Mouse (Mus musculus): ENCODE measurements around the gene Adamts17. TPM values are rescaled to one million over a fixed set of nuclear protein-coding genes. Genes with fewer than 3 reads are reported as not detected.
A peak's percentile ranks its signal among the peaks of the same experiment; 100 is the strongest.

Adamts17 gene
- polyA plus RNA-seq, 2 experiments = 16.0 to 19.5 TPM

GRCm38 (mm10) chr7:66936042-66936755 is 96.7 kb downstream of the Adamts17 start:
- no peak for ATAC-seq (ENCODE audit: low FRiP score, low read depth)
- no peaks in the 10 kb centered on the region; the same call in 1 of the 2 replicates for H3K36me3 ChIP-seq (ENCODE audit: control insufficient read depth, insufficient read depth, low read length)
- H3K4me2 ChIP-seq (replicated peaks; ENCODE audit: low read depth, low read length, severe bottlenecking) = no peak overlapping the region
- TF ChIP-seq POLR2A (IDR thresholded peaks at IDR 0.05; ENCODE audit: borderline replicate concordance, extremely low read depth, insufficient read depth, insufficient read length) = no peak
- peak; percentile 61 for DNase-seq (ENCODE audit: low spot score)
- no peak overlapping the region for H3K4me3 ChIP-seq (replicated peaks; ENCODE audit: low read length)
- WGBS = 76% methylated on average over 8 of the region's 8 CpGs
- no peak overlapping the region for H3K9ac ChIP-seq (ENCODE audit: low read depth, low read length, severe bottlenecking)
- H3K27ac ChIP-seq (replicated peaks; ENCODE audit: low read depth, low read length) = no peak overlapping the region
- peaks cover 34% of the 10 kb centered on the region for H3K4me1 ChIP-seq (ENCODE audit: control insufficient read depth, insufficient read depth, low read length)
- no peaks in the 10 kb centered on the region for H3K9me3 ChIP-seq (ENCODE audit: control insufficient read depth, low read length)
- no peaks in the 10 kb centered on the region for H3K27me3 ChIP-seq (ENCODE audit: control insufficient read depth, insufficient read depth, low read length)

DNA sequence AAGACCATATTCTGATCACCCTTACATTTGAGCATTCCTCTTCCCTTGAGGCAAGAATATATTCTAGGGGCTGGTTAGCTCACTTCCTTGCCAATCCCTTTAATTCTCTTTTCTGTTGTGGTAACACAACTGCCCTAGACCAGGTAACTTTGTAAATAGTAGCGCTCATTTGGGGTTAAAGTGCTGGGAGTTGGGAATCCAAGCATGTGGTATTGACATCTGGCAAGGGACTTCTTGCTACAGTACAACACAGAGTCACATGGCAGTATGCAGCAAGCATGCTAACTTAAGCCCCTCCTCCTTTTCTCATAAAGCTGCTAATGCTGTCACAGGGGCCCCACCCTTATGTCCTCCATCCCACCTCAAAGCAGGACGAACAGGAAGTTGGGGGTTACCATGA is 97.4 kb downstream of the Adamts17 start:
- no peak for ATAC-seq (ENCODE audit: low FRiP score, low read depth)
- H3K9ac ChIP-seq (ENCODE audit: low read depth, low read length, severe bottlenecking) = no peak overlapping the region
- 55% methylated on average over 2 of the region's 2 CpGs for WGBS
- H3K4me3 ChIP-seq (replicated peaks; ENCODE audit: low read length) = no peak overlapping the region
- H3K27ac ChIP-seq (replicated peaks; ENCODE audit: low read depth, low read length) = no peak overlapping the region
- no peak overlapping the region for H3K4me2 ChIP-seq (replicated peaks; ENCODE audit: low read depth, low read length, severe bottlenecking)
- no peak for DNase-seq (ENCODE audit: low spot score)
- H3K9me3 ChIP-seq (ENCODE audit: control insufficient read depth, low read length) = no peaks in the 10 kb centered on the region
- no peak for TF ChIP-seq POLR2A (IDR thresholded peaks at IDR 0.05; ENCODE audit: borderline replicate concordance, extremely low read depth, insufficient read depth, insufficient read length)
- peaks cover 34% of the 10 kb centered on the region for H3K4me1 ChIP-seq (ENCODE audit: control insufficient read depth, insufficient read depth, low read length)
- H3K27me3 ChIP-seq (ENCODE audit: control insufficient read depth, insufficient read depth, low read length) = no peaks in the 10 kb centered on the region
- H3K36me3 ChIP-seq (ENCODE audit: control insufficient read depth, insufficient read depth, low read length) = no peaks in the 10 kb centered on the region

DNA sequence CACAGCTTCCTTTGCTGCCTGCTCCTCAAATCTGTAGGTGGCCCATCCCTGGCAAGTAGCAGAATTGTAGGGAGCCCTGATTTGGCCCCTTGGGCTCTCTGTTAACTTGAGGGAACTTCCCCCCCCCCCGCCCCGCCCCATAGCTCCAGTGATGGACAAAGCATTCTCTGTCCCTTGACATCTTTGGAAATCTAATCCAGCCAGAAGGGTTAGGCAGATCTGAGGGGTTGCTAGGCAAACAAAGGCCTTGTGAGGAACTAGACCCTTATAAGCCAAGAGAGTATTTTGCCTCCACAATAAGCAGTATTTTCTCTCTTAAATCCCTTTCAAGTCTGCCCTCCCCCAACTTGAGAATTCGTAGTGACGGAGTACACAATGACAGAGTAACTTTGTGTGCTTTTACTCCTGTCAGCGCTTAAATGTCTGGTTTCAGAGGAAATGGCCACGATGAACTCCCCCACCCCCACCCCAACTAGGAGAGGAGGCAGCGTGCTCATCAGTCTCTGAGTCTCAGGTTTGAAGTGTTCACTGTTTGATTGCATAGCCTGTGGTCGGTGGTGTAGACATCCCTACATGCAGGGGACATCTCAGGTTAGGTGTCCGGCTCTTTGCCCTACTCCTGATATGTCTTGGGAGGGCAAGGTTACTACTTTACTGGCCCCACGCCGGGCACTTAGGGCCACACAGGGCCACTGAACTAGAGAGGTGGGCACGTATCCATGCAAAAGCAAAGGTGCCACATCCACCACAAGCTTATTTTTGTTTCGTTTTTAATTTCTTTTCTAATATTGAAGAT is 99.7 kb downstream of the Adamts17 start:
- no peak overlapping the region for H3K4me3 ChIP-seq (replicated peaks; ENCODE audit: low read length)
- no peak for TF ChIP-seq POLR2A (IDR thresholded peaks at IDR 0.05; ENCODE audit: borderline replicate concordance, extremely low read depth, insufficient read depth, insufficient read length)
- H3K27ac ChIP-seq (replicated peaks; ENCODE audit: low read depth, low read length) = no peak overlapping the region
- no peak for ATAC-seq (ENCODE audit: low FRiP score, low read depth)
- H3K4me1 ChIP-seq (ENCODE audit: control insufficient read depth, insufficient read depth, low read length) = peaks cover 23% of the 10 kb centered on the region
- H3K9me3 ChIP-seq (ENCODE audit: control insufficient read depth, low read length) = no peaks in the 10 kb centered on the region
- H3K9ac ChIP-seq (ENCODE audit: low read depth, low read length, severe bottlenecking) = no peak overlapping the region
- H3K36me3 ChIP-seq (ENCODE audit: control insufficient read depth, insufficient read depth, low read length) = no peaks in the 10 kb centered on the region
- WGBS = 86% methylated on average over 13 of the region's 13 CpGs
- no peak overlapping the region for H3K4me2 ChIP-seq (replicated peaks; ENCODE audit: low read depth, low read length, severe bottlenecking)
- no peaks in the 10 kb centered on the region for H3K27me3 ChIP-seq (ENCODE audit: control insufficient read depth, insufficient read depth, low read length)
- no peak for DNase-seq (ENCODE audit: low spot score)

GRCm38 (mm10) chr7:66940761-66941160 is 101.2 kb downstream of the Adamts17 start:
- no peak overlapping the region for H3K4me2 ChIP-seq (replicated peaks; ENCODE audit: low read depth, low read length, severe bottlenecking)
- TF ChIP-seq POLR2A (IDR thresholded peaks at IDR 0.05; ENCODE audit: borderline replicate concordance, extremely low read depth, insufficient read depth, insufficient read length) = no peak
- H3K9ac ChIP-seq (ENCODE audit: low read depth, low read length, severe bottlenecking) = no peak overlapping the region
- no peaks in the 10 kb centered on the region for H3K36me3 ChIP-seq (ENCODE audit: control insufficient read depth, insufficient read depth, low read length)
- H3K4me3 ChIP-seq (replicated peaks; ENCODE audit: low read length) = no peak overlapping the region
- no peaks in the 10 kb centered on the region for H3K9me3 ChIP-seq (ENCODE audit: control insufficient read depth, low read length)
- peaks cover 8% of the 10 kb centered on the region; the same call in 1 of the 2 replicates for H3K4me1 ChIP-seq (ENCODE audit: control insufficient read depth, insufficient read depth, low read length)
- H3K27me3 ChIP-seq (ENCODE audit: control insufficient read depth, insufficient read depth, low read length) = no peaks in the 10 kb centered on the region
- ATAC-seq (ENCODE audit: low FRiP score, low read depth) (no peak), DNase-seq (ENCODE audit: low spot score) (no peak)
- 85% methylated on average over 4 of the region's 4 CpGs for WGBS
- H3K27ac ChIP-seq (replicated peaks; ENCODE audit: low read depth, low read length) = no peak overlapping the region

DNA sequence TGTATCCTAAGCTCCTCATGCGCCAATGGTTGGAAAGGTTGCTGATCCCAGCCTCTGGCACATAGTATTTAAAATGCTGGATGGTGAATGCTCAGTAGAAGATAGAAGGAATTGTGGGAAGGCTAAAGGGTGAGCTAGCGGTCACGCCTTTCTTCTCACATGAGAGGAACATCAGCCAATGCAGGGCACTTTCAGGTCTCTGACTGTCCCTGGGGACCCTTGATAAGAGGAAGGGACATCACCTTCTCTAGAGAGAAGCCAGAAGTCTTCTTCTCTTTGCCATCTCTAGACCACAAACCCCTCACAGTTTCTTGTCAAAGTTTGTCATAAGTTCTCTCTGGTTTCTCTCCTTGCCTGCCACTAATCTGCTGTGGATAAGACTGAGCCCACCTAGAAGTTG is 109.5 kb downstream of the Adamts17 start:
- ATAC-seq (ENCODE audit: low FRiP score, low read depth) = no peak

More for the DNA sequence above, 109.5 kb downstream of the Adamts17 start:
- Histone ChIP-seq H3K4me1 (ENCODE audit: control insufficient read depth, insufficient read depth, low read length) (peaks cover 1% of the 10 kb centered on the region; the same call in 1 of the 2 replicates), H3K9ac (ENCODE audit: low read depth, low read length, severe bottlenecking) (no peak overlapping the region), H3K27ac (replicated peaks; ENCODE audit: low read depth, low read length) (no peak overlapping the region), H3K36me3 (ENCODE audit: control insufficient read depth, insufficient read depth, low read length) (no peaks in the 10 kb centered on the region), H3K4me3 (replicated peaks; ENCODE audit: low read length) (no peak overlapping the region), H3K9me3 (ENCODE audit: control insufficient read depth, low read length) (no peaks in the 10 kb centered on the region), H3K4me2 (replicated peaks; ENCODE audit: low read depth, low read length, severe bottlenecking) (no peak overlapping the region), H3K27me3 (ENCODE audit: control insufficient read depth, insufficient read depth, low read length) (no peaks in the 10 kb centered on the region)
- WGBS = 96% methylated on average over 3 of the region's 3 CpGs
- no peak for TF ChIP-seq POLR2A (IDR thresholded peaks at IDR 0.05; ENCODE audit: borderline replicate concordance, extremely low read depth, insufficient read depth, insufficient read length)
- DNase-seq (ENCODE audit: low spot score) = no peak

Data from limb, embryonic 14.5 days (tissue).